Mouse (Mus musculus) spleen, postnatal 14 days (tissue): ENCODE measurements around the gene Zdhhc15.
"Not testable (repeated sequence)": the region's sequence is repeated elsewhere in the genome, so short reads cannot be mapped to it uniquely, and the experiment has no call there.

Experiments
- DNase-seq, 2 experiments: peaks; one replicate each; pipeline ENCODE4 v3.0.0; 2021 to 2022; ENCODE audit warnings: low spot score in 2 of 2

Gene Zdhhc15

GRCm38 (mm10) chrX:104670757-104671549 is at the start of gene Zdhhc15:
Gene Zdhhc15, minus strand, starts transcription at chrX:104671064.
- DNase-seq, result peak; percentile 12 to 33

- DNase-seq, result no peak
These were observed 37.1 kb upstream of the Zdhhc15 start for GRCm38 (mm10) chrX:104707935-104708334.

- no peak for DNase-seq
These were observed 761 bp downstream of the Zdhhc15 start for GRCm38 (mm10) chrX:104669850-104670756.

GRCm38 (mm10) chrX:104656976-104657375 is 13.9 kb downstream of the Zdhhc15 start:
- no peak for DNase-seq

GRCm38 (mm10) chrX:104612531-104612930 is 58.3 kb downstream of the Zdhhc15 start:
- DNase-seq, result no peak

- not testable (repeated sequence) for DNase-seq
These were observed 67.0 kb downstream of the Zdhhc15 start for GRCm38 (mm10) chrX:104603738-104604430.

- not testable (repeated sequence) for DNase-seq
These were observed 68.5 kb downstream of the Zdhhc15 start for GRCm38 (mm10) chrX:104602168-104602859.

GRCm38 (mm10) chrX:104573946-104574345 is 96.9 kb downstream of the Zdhhc15 start:
- no peak for DNase-seq

- no peak for DNase-seq
These were observed 103.4 kb downstream of the Zdhhc15 start for GRCm38 (mm10) chrX:104567497-104567896.

- DNase-seq, result no peak
These were observed 125.6 kb downstream of the Zdhhc15 start for GRCm38 (mm10) chrX:104545283-104545682.

GRCm38 (mm10) chrX:104543919-104544595 is 126.8 kb downstream of the Zdhhc15 start:
- DNase-seq, result no peak

GRCm38 (mm10) chrX:104542635-104543034 is 128.2 kb downstream of the Zdhhc15 start:
- no peak for DNase-seq

GRCm38 (mm10) chrX:104501765-104502164 is 169.1 kb downstream of the Zdhhc15 start:
- no peak for DNase-seq

- DNase-seq, result no peak
These were observed 181.1 kb downstream of the Zdhhc15 start for GRCm38 (mm10) chrX:104489626-104490355.

- no peak for DNase-seq
These were observed 181.9 kb downstream of the Zdhhc15 start for GRCm38 (mm10) chrX:104488870-104489467.

GRCm38 (mm10) chrX:104488036-104488435 is 182.8 kb downstream of the Zdhhc15 start:
- DNase-seq, result no peak
